Mouse (Mus musculus) skeletal muscle tissue, adult 2 months (tissue): ENCODE data around the gene Nbl1.

Experiments
- DNase-seq: peaks from one replicate; pipeline ENCODE4 v3.0.0-alpha.2; 2012; ENCODE audit warnings: low read depth, low spot score

The Nbl1 gene

GRCm38 (mm10) chr4:139100326-139100725 is 7.5 kb upstream of the Nbl1 start:
- DNase-seq: no peak

DNA sequence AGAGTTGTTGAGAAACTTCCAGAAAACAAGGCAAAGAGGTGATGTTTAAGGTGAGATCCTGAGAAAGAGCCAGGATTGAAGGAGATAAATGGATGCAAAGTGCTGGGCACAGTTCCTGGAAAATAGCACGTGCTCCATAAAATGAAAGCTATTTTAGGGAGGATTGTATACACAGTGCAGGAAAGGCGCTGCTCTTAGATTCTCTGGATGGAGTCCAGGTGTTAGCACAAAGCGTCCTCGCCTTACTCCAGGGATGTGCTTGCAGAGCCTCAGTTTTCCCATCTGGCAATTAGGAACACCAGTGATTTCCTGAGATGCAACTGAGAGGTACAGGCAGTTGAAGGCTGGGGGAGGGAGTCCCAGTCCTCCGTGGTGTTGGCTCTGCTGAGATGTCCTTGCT is 3.4 kb upstream of the Nbl1 start:
- no peak for DNase-seq

DNA sequence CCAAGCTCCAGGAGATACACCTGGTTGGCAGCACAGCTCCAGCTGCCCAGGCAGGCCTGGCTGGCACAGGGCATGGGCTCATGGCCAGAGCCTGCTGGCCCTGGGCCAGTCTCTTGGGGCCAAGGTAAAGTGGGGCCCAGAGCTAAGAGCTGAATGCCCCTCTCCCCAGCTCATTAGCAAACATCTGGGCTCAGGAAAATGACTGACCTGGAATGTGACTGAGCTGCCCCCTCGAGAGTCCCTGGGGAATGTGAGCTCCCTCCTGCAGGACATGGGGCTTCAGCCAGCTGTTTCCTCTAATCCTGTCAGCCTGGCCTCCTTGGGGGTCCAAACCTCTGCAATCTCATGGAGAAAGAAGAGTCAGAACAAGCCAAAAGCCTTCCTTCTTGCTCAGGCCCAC is 2.6 kb upstream of the Nbl1 start:
- no peak for DNase-seq

DNA sequence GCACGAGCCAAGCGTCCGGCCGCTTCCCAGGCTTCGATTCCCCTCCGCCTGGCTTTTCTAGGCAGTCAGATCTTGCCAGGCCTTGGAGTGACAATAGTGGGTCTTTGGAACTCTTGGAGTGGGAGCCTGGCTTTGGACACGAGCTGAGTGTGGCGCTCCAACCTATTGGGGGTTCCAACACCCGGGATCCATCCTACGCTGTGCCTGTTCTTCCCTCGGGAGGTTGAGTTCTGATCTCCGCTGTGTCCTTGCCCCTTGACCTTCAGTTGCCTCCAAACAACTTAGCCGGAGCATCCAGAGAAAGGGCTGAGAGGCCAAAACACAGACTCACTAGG is 370 bp upstream of the Nbl1 start:
- DNase-seq: no peak

GRCm38 (mm10) chr4:139091478-139092355 is 1.1 kb downstream of the Nbl1 start:
- no peak for DNase-seq

DNA sequence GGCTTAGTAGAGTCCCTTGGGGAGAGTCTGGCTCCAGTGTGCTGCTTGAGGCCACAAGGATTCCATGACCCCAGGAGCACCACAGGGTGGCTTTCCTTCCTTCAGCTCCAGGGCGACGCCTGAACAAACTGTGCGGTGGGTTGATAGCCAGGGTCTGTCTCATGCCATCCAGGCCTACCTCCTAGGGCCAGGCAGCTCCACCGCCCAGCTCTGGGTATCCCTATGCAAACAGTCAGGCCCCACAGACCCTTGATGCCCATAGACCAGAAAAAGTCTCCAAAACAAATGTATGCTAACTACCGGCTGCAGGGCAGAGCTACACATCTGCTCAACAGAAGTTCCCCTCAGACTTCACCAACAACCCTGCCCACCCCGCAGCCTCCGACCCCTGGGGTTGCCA is 1.7 kb downstream of the Nbl1 start:
- DNase-seq: no peak

DNA sequence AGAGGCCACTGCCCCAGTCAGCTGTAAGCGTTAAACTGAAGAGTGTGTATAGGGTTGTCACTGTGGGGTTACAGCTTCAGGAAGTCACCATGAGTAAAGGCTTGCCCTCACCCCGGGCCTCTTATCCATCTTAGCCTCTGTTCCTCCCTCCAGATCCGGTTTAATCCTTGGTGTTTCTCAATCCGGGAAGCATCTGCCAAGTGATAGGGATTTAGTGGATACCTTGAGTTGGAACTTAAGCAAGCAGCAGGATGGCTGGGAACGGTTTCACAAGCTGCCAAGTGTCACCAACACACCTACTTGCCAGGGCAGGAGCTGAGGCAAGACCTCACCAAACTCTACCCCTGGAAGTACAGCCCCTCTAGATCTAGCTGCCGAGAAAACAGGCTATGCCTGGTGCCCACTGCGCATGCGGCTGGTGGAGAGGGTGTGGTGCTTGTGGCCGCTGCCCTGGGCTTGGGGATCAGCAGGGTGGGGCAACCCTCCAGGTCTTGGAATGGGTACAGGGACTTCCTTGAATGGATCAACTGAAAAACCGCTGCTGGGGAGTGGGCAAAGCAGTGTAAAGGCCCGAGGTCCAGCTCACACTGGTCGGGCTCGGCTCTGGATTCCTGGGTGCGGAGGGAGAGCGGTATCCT is 2.4 kb downstream of the Nbl1 start:
- DNase-seq: no peak

GRCm38 (mm10) chr4:139088982-139089671 is 3.7 kb downstream of the Nbl1 start:
- no peak for DNase-seq

DNA sequence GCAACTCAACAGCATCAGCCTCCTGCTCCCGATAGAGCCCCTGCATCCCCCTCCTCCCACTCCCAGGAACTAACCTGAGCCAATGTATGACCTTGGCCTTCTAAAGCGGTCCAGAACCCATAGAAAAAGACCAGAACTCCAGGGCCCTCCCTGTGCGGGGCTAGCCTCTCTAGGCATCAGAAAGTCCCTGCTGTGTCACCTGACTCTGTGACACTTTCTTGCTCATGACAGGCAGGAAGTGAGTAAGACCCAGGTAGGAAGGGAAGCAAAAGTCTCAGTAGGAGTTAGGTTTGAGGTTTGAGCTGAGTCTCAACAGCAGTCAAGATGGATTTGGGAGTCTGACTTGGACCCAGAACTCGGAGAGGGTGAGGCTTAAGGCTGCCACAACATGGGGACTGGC is 5.8 kb downstream of the Nbl1 start:
- no peak for DNase-seq

DNA sequence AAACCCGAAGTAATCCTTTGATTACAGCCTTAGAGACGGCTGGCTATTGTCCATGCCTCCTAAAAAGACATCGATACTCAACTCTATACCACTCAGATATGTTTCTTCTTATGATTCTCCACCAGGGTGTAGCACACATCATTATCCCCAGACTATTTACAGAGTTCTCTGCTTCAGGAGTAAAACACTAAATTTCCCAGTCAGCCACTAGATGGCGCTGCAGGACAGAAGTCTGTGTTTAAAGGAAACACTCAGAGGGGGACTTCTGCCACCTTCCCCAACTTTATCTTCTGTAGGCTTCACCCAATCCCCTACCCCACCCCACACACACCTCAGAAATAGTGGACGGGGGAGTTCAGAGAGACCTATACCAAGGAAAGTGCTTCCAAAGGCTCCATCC is 6.8 kb downstream of the Nbl1 start:
- peak; percentile 82 for DNase-seq

DNA sequence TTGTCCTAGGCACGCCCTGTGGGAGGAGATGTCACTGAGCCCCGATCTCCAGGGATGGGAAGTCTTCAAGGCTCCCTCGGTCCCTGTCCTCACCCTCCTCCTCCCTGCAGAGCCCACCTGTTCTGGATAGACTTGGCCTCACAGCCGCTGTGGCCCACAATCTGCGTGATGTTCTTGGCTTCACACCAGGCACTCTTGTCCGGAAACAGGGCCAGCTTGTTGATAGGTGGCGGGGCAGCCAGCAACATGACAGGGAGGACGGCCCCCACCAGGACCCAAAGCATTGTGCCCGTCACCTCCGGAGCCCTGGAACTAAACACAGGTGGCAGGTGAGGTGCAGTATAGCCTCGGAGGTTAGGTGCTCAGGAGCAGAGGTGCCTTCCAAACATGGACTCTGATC is 7.5 kb downstream of the Nbl1 start:
- no peak for DNase-seq

DNA sequence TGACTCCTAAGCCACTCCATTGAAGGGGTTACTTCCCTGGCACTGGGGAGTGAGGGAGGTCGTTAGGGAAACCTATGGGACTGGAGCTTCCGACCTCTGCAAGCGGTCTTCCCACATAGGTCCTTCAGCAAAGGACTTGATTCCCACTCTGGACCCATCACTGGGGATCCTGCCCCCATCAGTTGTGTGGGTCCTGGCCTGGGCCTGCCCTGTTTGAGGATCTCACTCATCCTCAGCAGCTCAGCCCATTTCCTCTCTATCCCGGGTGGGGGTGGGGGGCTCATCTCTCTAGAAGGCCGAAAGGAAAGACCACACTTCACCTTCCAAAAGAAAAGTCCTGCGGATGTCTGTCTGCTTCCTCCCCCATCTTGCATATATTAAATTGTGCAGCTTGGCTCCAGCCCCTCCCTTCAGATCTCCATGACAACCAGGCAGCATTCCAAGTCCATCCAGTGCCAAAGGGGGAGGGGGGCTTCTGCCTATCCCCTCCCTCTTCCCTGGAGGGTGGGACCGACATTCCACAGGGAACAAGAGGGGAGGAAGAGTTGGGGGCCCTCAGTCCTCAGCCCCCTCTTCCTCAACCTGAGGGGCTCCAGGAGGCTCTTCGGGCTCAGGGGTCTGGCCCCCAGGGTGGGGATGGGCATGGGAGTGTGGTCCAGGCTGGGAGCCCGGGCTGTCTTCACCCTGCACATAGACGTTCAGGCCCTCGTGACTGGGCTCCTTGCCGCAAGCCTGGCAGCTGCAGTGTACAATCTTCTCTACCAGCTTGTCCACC is 9.8 kb downstream of the Nbl1 start:
- DNase-seq: no peak

GRCm38 (mm10) chr4:139081270-139081931 is 11.4 kb downstream of the Nbl1 start:
- DNase-seq: no peak

DNA sequence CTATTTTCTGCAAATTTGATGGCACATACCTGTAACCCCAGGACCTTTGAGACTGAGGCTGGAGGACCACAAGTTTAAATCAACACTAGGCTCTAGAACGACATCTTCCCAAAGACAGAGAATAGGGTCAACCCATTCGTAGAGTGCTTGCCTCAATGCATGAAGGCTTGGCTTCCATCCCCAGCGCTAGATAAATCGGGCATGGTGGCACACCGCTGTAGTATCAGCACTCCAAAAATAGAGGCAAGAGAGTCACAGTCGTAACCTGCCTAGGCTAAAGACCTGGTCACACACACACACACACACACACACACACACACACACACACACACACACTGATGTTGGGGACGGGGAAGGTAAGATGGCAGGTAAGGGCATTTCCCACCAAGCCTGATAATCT is 12.5 kb downstream of the Nbl1 start:
- no peak for DNase-seq

DNA sequence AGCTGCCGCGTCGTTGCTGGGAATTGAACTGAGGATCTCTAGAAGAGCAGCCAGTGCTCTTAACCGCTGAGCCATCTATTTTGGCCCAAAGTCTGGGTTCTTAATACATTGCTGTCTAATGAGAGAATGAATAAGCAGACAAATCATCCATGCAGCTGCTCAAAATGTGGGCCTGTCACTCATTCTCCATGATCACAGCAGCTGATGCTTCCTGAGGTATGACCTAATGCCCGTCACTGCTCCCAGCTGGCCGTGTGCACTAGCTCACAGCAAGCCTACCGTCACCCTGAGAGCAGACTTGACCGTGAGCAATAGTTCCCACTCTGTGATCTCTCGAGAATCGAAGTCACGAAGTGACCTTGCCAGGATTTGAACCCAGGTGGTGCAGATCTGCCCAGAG is 13.4 kb downstream of the Nbl1 start:
- no peak for DNase-seq

DNA sequence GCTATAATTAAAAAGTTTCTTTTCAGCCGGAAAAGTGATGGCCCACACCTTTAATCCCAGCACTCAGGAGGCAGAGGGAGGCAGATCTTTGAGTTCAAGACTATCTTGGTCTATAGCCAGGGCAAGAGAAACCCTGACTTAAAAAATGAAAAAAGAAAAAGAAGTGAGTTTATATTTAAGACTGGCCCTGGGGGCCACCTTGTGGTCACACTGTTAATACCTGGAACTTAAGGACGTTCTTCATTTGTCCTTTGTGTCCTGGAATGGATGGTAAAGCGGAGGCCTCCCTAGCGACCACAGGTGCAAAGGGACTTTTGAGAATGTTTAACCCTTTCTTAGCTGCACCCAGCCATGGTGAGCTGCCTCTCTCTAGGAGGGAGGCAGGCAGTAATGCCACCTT is 14.1 kb downstream of the Nbl1 start:
- DNase-seq: no peak

DNA sequence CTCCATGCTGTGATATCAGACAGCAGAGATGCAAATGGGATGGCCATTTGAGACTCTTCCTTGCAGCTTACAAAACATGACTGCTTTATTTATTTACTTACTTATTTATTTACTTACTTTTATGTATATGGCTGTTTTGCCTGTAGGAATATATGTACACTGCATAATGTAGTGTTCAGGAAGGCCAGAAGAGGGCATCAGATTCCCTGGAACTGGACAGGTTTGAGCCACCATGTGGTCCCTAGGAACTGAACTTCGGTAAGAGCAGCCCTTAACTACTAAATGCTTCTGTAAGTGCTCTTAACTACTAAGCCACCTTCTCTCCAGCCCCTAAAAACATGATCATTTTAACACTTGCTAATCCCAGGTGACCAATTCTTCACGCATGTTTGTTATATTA is 14.5 kb downstream of the Nbl1 start:
- no peak for DNase-seq

- DNase-seq: no peak
Observed at GRCm38 (mm10) chr4:139075915-139076314, 16.9 kb downstream of the Nbl1 start.

DNA sequence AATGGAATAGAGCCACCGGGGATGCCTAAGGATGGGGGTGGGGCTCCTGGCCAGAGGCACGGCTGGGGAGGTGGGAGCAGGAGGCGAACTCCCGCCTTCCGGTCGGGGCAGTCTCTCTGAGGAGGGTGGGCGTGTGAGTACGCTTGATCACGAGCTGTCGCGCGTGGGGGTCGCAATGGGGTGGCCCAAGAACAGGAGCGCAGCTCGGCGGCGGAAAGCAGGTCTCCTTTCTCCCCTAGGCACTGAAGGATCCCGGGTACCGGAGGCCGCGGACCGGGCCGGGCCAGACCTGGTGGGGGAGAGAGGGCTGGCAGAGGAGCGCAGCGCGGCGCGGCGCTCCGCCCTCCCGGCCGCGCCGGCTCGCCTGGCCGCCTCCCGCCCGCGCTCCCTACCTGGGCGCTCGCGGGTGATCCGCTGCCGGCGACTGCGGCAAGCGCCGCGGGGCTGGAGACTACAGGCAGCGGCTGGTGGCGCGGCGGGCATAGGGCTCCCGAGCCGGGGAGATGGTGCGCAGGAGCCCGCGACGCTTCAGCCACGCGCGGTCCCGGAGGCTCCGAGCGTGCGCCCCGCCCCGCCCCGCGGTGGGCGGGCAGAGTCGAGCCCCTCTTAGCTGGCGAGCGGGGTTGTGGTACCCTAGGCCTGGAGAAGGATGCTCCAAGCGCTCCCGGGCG is 17.6 kb downstream of the Nbl1 start, which contains the start of gene Htr6:
Gene Htr6, minus strand, starts transcription at position 530 of the 671 bp plus-strand sequence.
- no peak for DNase-seq

DNA sequence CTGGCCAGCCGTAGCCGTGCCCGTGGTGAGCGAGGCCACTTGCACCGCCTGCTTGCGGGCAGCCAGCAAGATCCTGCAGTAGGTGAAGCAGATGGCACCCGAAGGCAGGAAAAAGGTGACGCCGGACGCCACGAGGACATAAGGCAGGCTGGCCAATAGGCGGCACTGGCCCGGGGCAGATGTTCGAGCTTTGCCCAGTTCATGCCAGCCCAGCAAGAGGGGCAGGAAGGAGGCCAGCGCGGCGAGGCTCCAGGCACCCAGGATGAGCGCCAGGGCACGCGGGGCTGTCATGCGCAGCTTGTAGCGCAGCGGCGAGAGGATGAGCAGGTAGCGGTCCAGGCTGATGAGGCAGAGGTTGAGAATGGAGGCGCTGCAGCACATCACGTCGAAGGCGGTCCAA is 18.7 kb downstream of the Nbl1 start:
- no peak for DNase-seq

DNA sequence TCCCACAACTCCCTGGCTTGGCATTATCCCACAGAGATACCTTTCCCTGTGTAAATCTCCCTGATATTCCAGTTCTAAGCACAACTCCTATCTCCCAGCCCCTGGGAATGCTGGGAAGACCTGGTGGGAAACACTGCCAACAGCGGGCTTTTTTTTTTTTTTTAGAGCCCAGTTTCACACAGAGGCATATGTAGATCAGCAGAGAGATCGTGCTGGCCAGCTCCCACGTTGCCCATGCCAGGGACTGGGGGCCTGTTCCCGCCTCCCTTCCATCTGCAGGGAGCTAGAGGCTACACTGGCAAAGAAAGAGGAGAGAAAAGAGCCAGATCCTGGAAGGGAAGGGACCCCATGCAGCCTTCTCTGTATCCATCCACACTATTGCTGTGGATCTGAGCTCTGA is 24.5 kb downstream of the Nbl1 start:
- DNase-seq: no peak
